Mouse (Mus musculus): ENCODE data around the gene Hmgcr. TPM values are rescaled to one million over a fixed set of nuclear protein-coding genes. Genes with fewer than 3 reads are reported as not detected.
"Not testable (repeated sequence)": the region's sequence is repeated elsewhere in the genome, so short reads cannot be mapped to it uniquely, and the experiment has no call there.

The Hmgcr gene
- polyA plus RNA-seq, 1 experiment from 2014 or later = 62.3 TPM

- no peak for DNase-seq (ENCODE audit: low spot score)
Measured at GRCm38 (mm10) chr13:96671078-96671905, 556 bp upstream of the Hmgcr start.

GRCm38 (mm10) chr13:96670019-96670405, 724 bp downstream of the Hmgcr start:
- peak; percentile 32 for DNase-seq (ENCODE audit: low spot score)

GRCm38 (mm10) chr13:96664419-96664974, 6.2 kb downstream of the Hmgcr start:
- DNase-seq (ENCODE audit: low spot score) = no peak

GRCm38 (mm10) chr13:96663120-96663519, 7.6 kb downstream of the Hmgcr start:
- DNase-seq (ENCODE audit: low spot score) = not testable (repeated sequence)

- no peak for DNase-seq (ENCODE audit: low spot score)
Measured at GRCm38 (mm10) chr13:96660095-96660860, 10.5 kb downstream of the Hmgcr start.

GRCm38 (mm10) chr13:96658936-96659335, 11.8 kb downstream of the Hmgcr start:
- no peak for DNase-seq (ENCODE audit: low spot score)

- DNase-seq (ENCODE audit: low spot score) = no peak
Measured at GRCm38 (mm10) chr13:96656673-96657072, 14.1 kb downstream of the Hmgcr start.

- no peak for DNase-seq (ENCODE audit: low spot score)
Measured at GRCm38 (mm10) chr13:96653041-96653440, 17.7 kb downstream of the Hmgcr start.

GRCm38 (mm10) chr13:96645822-96646221, 24.9 kb downstream of the Hmgcr start:
- no peak for DNase-seq (ENCODE audit: low spot score)

GRCm38 (mm10) chr13:96644168-96644567, 26.6 kb downstream of the Hmgcr start:
- no peak for DNase-seq (ENCODE audit: low spot score)

- no peak for DNase-seq (ENCODE audit: low spot score)
Measured at GRCm38 (mm10) chr13:96630396-96630795, 40.3 kb downstream of the Hmgcr start.

GRCm38 (mm10) chr13:96620891-96621290, 49.8 kb downstream of the Hmgcr start:
- DNase-seq (ENCODE audit: low spot score) = no peak

GRCm38 (mm10) chr13:96614615-96615014, 56.1 kb downstream of the Hmgcr start:
- no peak for DNase-seq (ENCODE audit: low spot score)

- DNase-seq (ENCODE audit: low spot score) = no peak
Measured at GRCm38 (mm10) chr13:96604242-96604641, 66.5 kb downstream of the Hmgcr start.

- DNase-seq (ENCODE audit: low spot score) = no peak
Measured at GRCm38 (mm10) chr13:96599182-96599581, 71.6 kb downstream of the Hmgcr start.

Other genes with a start within 250 kb of the Hmgcr start
- gene Ankdd1b, start 199.7 kb downstream of the Hmgcr start, polyA plus RNA-seq (2015; fragmentation: Nextera tagmentation; extraction: Ambion mirVana) = 0.10 TPM in 1 of 2 replicates, not detected in the other
- gene Gm17622, start 180.2 kb downstream of the Hmgcr start, polyA plus RNA-seq (2015; fragmentation: Nextera tagmentation; extraction: Ambion mirVana) = not detected in 2 replicates
- gene Polk, start 128.4 kb downstream of the Hmgcr start, polyA plus RNA-seq (2015; fragmentation: Nextera tagmentation; extraction: Ambion mirVana) = 6.0 and 7.2 TPM in 2 replicates
- gene Col4a3bp, start 128.3 kb downstream of the Hmgcr start, polyA plus RNA-seq (2015; fragmentation: Nextera tagmentation; extraction: Ambion mirVana) = 7.6 and 9.0 TPM in 2 replicates
- 0.03 TPM in 1 of 2 replicates, not detected in the other for gene Ankrd31, start 77.3 kb upstream of the Hmgcr start, polyA plus RNA-seq (2015; fragmentation: Nextera tagmentation; extraction: Ambion mirVana)

All from thymus, postnatal 0 days (tissue).